2 mouse cellular contexts compared by ENCODE assay signal in the genomic region with DNA sequence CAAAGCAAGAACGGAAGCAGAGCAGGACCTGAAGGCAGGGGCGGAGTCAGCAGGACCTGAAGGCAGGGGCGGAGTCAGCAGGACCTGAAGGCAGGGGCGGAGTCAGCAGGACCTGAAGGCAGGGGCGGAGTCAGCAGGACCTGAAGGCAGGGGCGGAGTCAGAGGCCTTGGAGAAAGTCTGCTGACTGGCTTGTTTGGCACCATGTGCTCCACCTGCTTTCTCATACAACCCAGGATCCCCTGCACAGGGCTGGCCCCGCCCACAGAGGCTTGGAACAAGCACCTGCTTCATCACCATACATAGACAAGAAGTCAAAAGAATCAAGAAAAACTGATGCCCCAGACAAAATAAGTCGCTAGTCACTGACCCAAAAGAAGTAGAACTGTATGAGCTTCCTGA. TPM values are rescaled to one million over a fixed set of nuclear protein-coding genes. Genes with fewer than 3 reads are reported as not detected.
"Had no signal": no experiment of that assay in that cellular context is flagged by ENCODE, and none has a peak within 500 bp of the region (broad histone marks: within the 10 kb centered on the region; RNA-seq: fewer than 3 reads in every experiment).

No protein-coding gene starts in this region.

RNA-seq across cellular contexts. Expression of a gene that starts 19.1 kb away (rescaled TPM):
- total RNA-seq: megakaryocyte progenitor cell, adult 5-6 weeks; megakaryocyte-erythroid progenitor cell, adult 5-6 weeks had no signal
